Mouse (Mus musculus): ENCODE measurements around the gene Zfp658. TPM values are rescaled to one million over a fixed set of nuclear protein-coding genes. Genes with fewer than 3 reads are reported as not detected.

Gene Zfp658
- polyA plus RNA-seq, 1 experiment from 2014 or later, result 5.4 TPM

GRCm38 (mm10) chr7:43548206-43548605, 13.8 kb upstream of the Zfp658 start:
- Histone ChIP-seq H3K9me3 (no peaks in the 10 kb centered on the region), H3K36me3 (replicated peaks) (no peaks in the 10 kb centered on the region), H3K4me1 (no peaks in the 10 kb centered on the region), H3K27ac (replicated peaks) (no peak overlapping the region), H3K27me3 (replicated peaks; ENCODE audit: low read depth, poor library complexity, severe bottlenecking) (no peaks in the 10 kb centered on the region), H3K4me3 (no peak overlapping the region)
- no peak for DNase-seq (ENCODE audit: low spot score)
- 78% methylated on average over 4 of the region's 4 CpGs for WGBS

- Histone ChIP-seq H3K27ac (replicated peaks) (no peak overlapping the region), H3K27me3 (replicated peaks; ENCODE audit: low read depth, poor library complexity, severe bottlenecking) (no peaks in the 10 kb centered on the region), H3K4me3 (no peak overlapping the region), H3K9me3 (no peaks in the 10 kb centered on the region), H3K4me1 (peaks cover 7% of the 10 kb centered on the region), H3K36me3 (replicated peaks) (no peaks in the 10 kb centered on the region)
- DNase-seq (ENCODE audit: low spot score), result no peak
- 80% methylated on average over 4 of the region's 4 CpGs for WGBS
These were observed 8.9 kb upstream of the Zfp658 start for GRCm38 (mm10) chr7:43553153-43553552.

GRCm38 (mm10) chr7:43554550-43554949, 7.5 kb upstream of the Zfp658 start:
- no peak overlapping the region; the same call in 1 of the 2 replicates for H3K27ac ChIP-seq (replicated peaks)
- no peak overlapping the region for H3K4me3 ChIP-seq
- peak; percentile 25 for DNase-seq (ENCODE audit: low spot score)
- peaks cover 7% of the 10 kb centered on the region for H3K4me1 ChIP-seq
- no peaks in the 10 kb centered on the region for H3K9me3 ChIP-seq
- H3K36me3 ChIP-seq (replicated peaks), result no peaks in the 10 kb centered on the region
- 47% methylated on average over 3 of the region's 3 CpGs for WGBS
- no peaks in the 10 kb centered on the region for H3K27me3 ChIP-seq (replicated peaks; ENCODE audit: low read depth, poor library complexity, severe bottlenecking)

- Histone ChIP-seq H3K27ac (replicated peaks) (no peak overlapping the region), H3K9me3 (no peaks in the 10 kb centered on the region), H3K36me3 (replicated peaks) (no peaks in the 10 kb centered on the region), H3K4me3 (no peak overlapping the region), H3K4me1 (peaks cover 7% of the 10 kb centered on the region), H3K27me3 (replicated peaks; ENCODE audit: low read depth, poor library complexity, severe bottlenecking) (no peaks in the 10 kb centered on the region)
- WGBS, result 87% methylated on average over 5 of the region's 5 CpGs
- no peak for DNase-seq (ENCODE audit: low spot score)
These were observed 6.7 kb upstream of the Zfp658 start for GRCm38 (mm10) chr7:43555351-43555750.

GRCm38 (mm10) chr7:43556901-43557300, 5.2 kb upstream of the Zfp658 start:
- Histone ChIP-seq H3K27me3 (replicated peaks; ENCODE audit: low read depth, poor library complexity, severe bottlenecking) (no peaks in the 10 kb centered on the region), H3K9me3 (no peaks in the 10 kb centered on the region)
- 93% methylated on average over 1 of the region's 1 CpGs for WGBS

GRCm38 (mm10) chr7:43562651-43563070, 605 bp downstream of the Zfp658 start:
- peak overlapping the region; percentile 90 for H3K27ac ChIP-seq (replicated peaks)
- peak; percentile 50 for DNase-seq (ENCODE audit: low spot score)
- no peaks in the 10 kb centered on the region for H3K27me3 ChIP-seq (replicated peaks; ENCODE audit: low read depth, poor library complexity, severe bottlenecking)
- H3K36me3 ChIP-seq (replicated peaks), result peaks cover 30% of the 10 kb centered on the region
- H3K4me1 ChIP-seq, result peaks cover 15% of the 10 kb centered on the region
- WGBS, result 0% methylated on average over 10 of the region's 10 CpGs
- peak overlapping the region; percentile 82 for H3K4me3 ChIP-seq
- no peaks in the 10 kb centered on the region for H3K9me3 ChIP-seq

More at GRCm38 (mm10) chr7:43556901-43557300, 5.2 kb upstream of the Zfp658 start:
- peaks cover 7% of the 10 kb centered on the region for H3K4me1 ChIP-seq
- no peak overlapping the region for H3K4me3 ChIP-seq
- no peak for DNase-seq (ENCODE audit: low spot score)
- no peak overlapping the region for H3K27ac ChIP-seq (replicated peaks)
- no peaks in the 10 kb centered on the region for H3K36me3 ChIP-seq (replicated peaks)

- WGBS, result 59% methylated on average over 6 of the region's 6 CpGs
- Histone ChIP-seq H3K36me3 (replicated peaks) (peaks cover 37% of the 10 kb centered on the region), H3K4me3 (peak overlapping the region; percentile 82), H3K27ac (replicated peaks) (peak overlapping the region; percentile 90; the same call in 1 of the 2 replicates), H3K27me3 (replicated peaks; ENCODE audit: low read depth, poor library complexity, severe bottlenecking) (no peaks in the 10 kb centered on the region), H3K4me1 (peaks cover 15% of the 10 kb centered on the region), H3K9me3 (no peaks in the 10 kb centered on the region)
- DNase-seq (ENCODE audit: low spot score), result no peak
These were observed 1.2 kb downstream of the Zfp658 start for GRCm38 (mm10) chr7:43563300-43563699.

- Histone ChIP-seq H3K36me3 (replicated peaks) (peaks cover 96% of the 10 kb centered on the region), H3K9me3 (0 out of 2 replicates have a peak, but pooled peaks cover 5% of the 10 kb centered on the region), H3K4me3 (no peak overlapping the region), H3K27me3 (replicated peaks; ENCODE audit: low read depth, poor library complexity, severe bottlenecking) (no peaks in the 10 kb centered on the region), H3K27ac (replicated peaks) (no peak overlapping the region), H3K4me1 (no peaks in the 10 kb centered on the region)
- no peak for DNase-seq (ENCODE audit: low spot score)
- WGBS, result 91% methylated on average over 2 of the region's 2 CpGs
These were observed 9.2 kb downstream of the Zfp658 start for GRCm38 (mm10) chr7:43571216-43571615.

- Histone ChIP-seq H3K27ac (replicated peaks) (peak within 1 kb of the TSS; percentile 89), H3K9me3 (no peaks in the 10 kb centered on the region), H3K27me3 (replicated peaks; ENCODE audit: low read depth, poor library complexity, severe bottlenecking) (no peaks in the 10 kb centered on the region), H3K4me3 (peak within 1 kb of the TSS; percentile 76), H3K36me3 (replicated peaks) (peaks cover 36% of the 10 kb centered on the region), H3K4me1 (peaks cover 15% of the 10 kb centered on the region)
- peak; percentile 94 for DNase-seq (ENCODE audit: low spot score)
- WGBS, result under 1% methylated on average over 37 of the region's 37 CpGs
These were observed 17.6 kb downstream of the Zfp658 start, which contains the start of gene Zfp719 for GRCm38 (mm10) chr7:43579440-43580171. Gene Zfp719, plus strand, starts transcription at chr7:43579610.

GRCm38 (mm10) chr7:43580526-43580925, 18.5 kb downstream of the Zfp658 start:
- peaks cover 36% of the 10 kb centered on the region for H3K36me3 ChIP-seq (replicated peaks)
- peak overlapping the region; percentile 76 for H3K4me3 ChIP-seq
- H3K9me3 ChIP-seq, result no peaks in the 10 kb centered on the region
- H3K27me3 ChIP-seq (replicated peaks; ENCODE audit: low read depth, poor library complexity, severe bottlenecking), result no peaks in the 10 kb centered on the region
- DNase-seq (ENCODE audit: low spot score), result no peak
- H3K27ac ChIP-seq (replicated peaks), result peak overlapping the region; percentile 89
- H3K4me1 ChIP-seq, result peaks cover 15% of the 10 kb centered on the region
- WGBS, result 74% methylated on average over 5 of the region's 5 CpGs

- H3K36me3 ChIP-seq (replicated peaks), result peaks cover 73% of the 10 kb centered on the region
- H3K4me3 ChIP-seq, result no peak overlapping the region
- H3K27me3 ChIP-seq (replicated peaks; ENCODE audit: low read depth, poor library complexity, severe bottlenecking), result no peaks in the 10 kb centered on the region
- DNase-seq (ENCODE audit: low spot score), result no peak
- 91% methylated on average over 5 of the region's 5 CpGs for WGBS
- no peak overlapping the region for H3K27ac ChIP-seq (replicated peaks)
- no peaks in the 10 kb centered on the region for H3K9me3 ChIP-seq
- peaks cover 15% of the 10 kb centered on the region for H3K4me1 ChIP-seq
These were observed 22.7 kb downstream of the Zfp658 start for GRCm38 (mm10) chr7:43584790-43585189.

GRCm38 (mm10) chr7:43601884-43602283, 39.8 kb downstream of the Zfp658 start:
- Histone ChIP-seq H3K36me3 (replicated peaks) (no peaks in the 10 kb centered on the region), H3K9me3 (no peaks in the 10 kb centered on the region), H3K4me1 (peaks cover 12% of the 10 kb centered on the region), H3K4me3 (no peak overlapping the region), H3K27me3 (replicated peaks; ENCODE audit: low read depth, poor library complexity, severe bottlenecking) (no peaks in the 10 kb centered on the region), H3K27ac (replicated peaks) (no peak overlapping the region)
- DNase-seq (ENCODE audit: low spot score), result no peak
- WGBS, result 51% methylated on average over 5 of the region's 5 CpGs
